Comparison of ENCODE assay signal across 8 mouse cellular contexts in genomic region chr1:134098726-134099515, GRCm38 (mm10). TPM values are rescaled to one million over a fixed set of nuclear protein-coding genes. Genes with fewer than 3 reads are reported as not detected.
DNase-seq lines count a peak whose midpoint lies in the region; ATAC-seq lines count a peak whose summit lies in the region.

No protein-coding gene starts in this region.

- no peaks in the 10 kb centered on the region for H3K36me3 ChIP-seq in intestine, embryonic 15.5 days
- H3K36me3 ChIP-seq in midbrain, embryonic 10.5 days: no peaks in the 10 kb centered on the region

- peak overlapping the region; percentile 66 for H3K4me2 ChIP-seq in intestine, embryonic 15.5 days (replicated peaks)

- DNase-seq in right cerebral cortex, adult 18-20 months: peak; percentile 70
- DNase-seq in right cerebral cortex, postnatal 4 days: no peak
- DNase-seq in embryo, embryonic 11.5 days (ENCODE audit: low read depth, low spot score): peak; percentile 68
- peak; percentile 47 to 74 for DNase-seq in gastrocnemius, postnatal 4 days (ENCODE audit: low spot score in 2 of 2)
- DNase-seq in left cerebral cortex, postnatal 4 days: peak; percentile 42
- peak; percentile 80 for DNase-seq in midbrain, embryonic 10.5 days (ENCODE audit: low spot score)
- DNase-seq in spleen, adult 12 weeks (ENCODE audit: low spot score): peak; percentile 73

- intact Hi-C loops in left cerebral cortex, postnatal 4 days (cut with DNase I): no loop called here

- H3K9me3 ChIP-seq in intestine, embryonic 15.5 days: no peaks in the 10 kb centered on the region
- no peaks in the 10 kb centered on the region for H3K9me3 ChIP-seq in midbrain, embryonic 10.5 days (replicated peaks)

- H3K9ac ChIP-seq in intestine, embryonic 15.5 days: peak overlapping the region; percentile 35

- WGBS in intestine, embryonic 15.5 days: 1% methylated on average over 17 of the region's 17 CpGs
- WGBS in midbrain, embryonic 10.5 days: 12% methylated on average over 17 of the region's 17 CpGs

- peak overlapping the region; percentile 93 for H3K27ac ChIP-seq in intestine, embryonic 15.5 days
- H3K27ac ChIP-seq in midbrain, embryonic 10.5 days (replicated peaks): peak overlapping the region; percentile 88

- peak overlapping the region; percentile 34 for H3K4me3 ChIP-seq in intestine, embryonic 15.5 days (replicated peaks)
- H3K4me3 ChIP-seq in midbrain, embryonic 10.5 days: peak overlapping the region; percentile 59

- no peaks in the 10 kb centered on the region for H3K27me3 ChIP-seq in intestine, embryonic 15.5 days (replicated peaks)
- peaks cover 10% of the 10 kb centered on the region; the same call in 1 of the 2 replicates for H3K27me3 ChIP-seq in midbrain, embryonic 10.5 days (ENCODE audit: low read depth, poor library complexity, severe bottlenecking)

- ATAC-seq in intestine, embryonic 15.5 days: peak; percentile 91

- H3K4me1 ChIP-seq in intestine, embryonic 15.5 days (replicated peaks): peaks cover 48% of the 10 kb centered on the region
- peaks cover 58% of the 10 kb centered on the region for H3K4me1 ChIP-seq in midbrain, embryonic 10.5 days

RNA-seq across cellular contexts. Expression of gene Chit1, which starts 12.1 kb away (rescaled TPM):
- under 1 TPM; 0.16 to 0.27 TPM for total RNA-seq in gastrocnemius, postnatal 4 days (2021)
- not detected in 2 replicates for polyA plus RNA-seq in intestine, embryonic 15.5 days (2015; fragmentation: Nextera tagmentation; extraction: Ambion mirVana)
- under 1 TPM; 0.48 to 0.54 TPM for total RNA-seq in left cerebral cortex, postnatal 4 days (2021)
- polyA plus RNA-seq in midbrain, embryonic 10.5 days (2016; fragmentation: Nextera tagmentation; extraction: Ambion mirVana): not detected in 2 replicates

RNA-seq across cellular contexts. Expression of gene Btg2, which starts 20.0 kb away (rescaled TPM):
- total RNA-seq in gastrocnemius, postnatal 4 days (2021): 10 to 100 TPM; 22.4 to 26.7 TPM
- polyA plus RNA-seq in intestine, embryonic 15.5 days (2015; fragmentation: Nextera tagmentation; extraction: Ambion mirVana): 41.0 and 41.3 TPM in 2 replicates
- total RNA-seq in left cerebral cortex, postnatal 4 days (2021): 1 to 10 TPM; 7.9 to 8.1 TPM
- polyA plus RNA-seq in midbrain, embryonic 10.5 days (2016; fragmentation: Nextera tagmentation; extraction: Ambion mirVana): 107 and 161 TPM in 2 replicates
